Mouse (Mus musculus) midbrain, postnatal 0 days (tissue): ENCODE measurements around the gene Tacc2. TPM values are rescaled to one million over a fixed set of nuclear protein-coding genes. Genes with fewer than 3 reads are reported as not detected.

Experiments used
- ATAC-seq: fragments of 200-750 bp; cut with Nextera tagmentation; 2 replicates; pipeline ENCODE4 v1.8.0; 2017; ENCODE audit warnings: moderate number of reproducible peaks, mild to moderate bottlenecking, moderate TSS enrichment, moderate library complexity; ENCODE audit not compliant: low FRiP score
- DNase-seq: peaks from one replicate; pipeline ENCODE4 v3.0.0-alpha.2; 2015; ENCODE audit warnings: low spot score
- H3K27ac ChIP-seq: fragments of 300-500 bp; sonication (generic); 2 replicates; pipeline ENCODE4 v1.5.1; 2014; ENCODE audit warnings: low read depth, mild to moderate bottlenecking, low read length, mixed read lengths
- H3K27me3 ChIP-seq: fragments of 300-500 bp; sonication (generic); 2 replicates; pipeline ENCODE4 v1.6.1; 2014; ENCODE audit warnings: low read length, control low read depth, mixed read lengths; ENCODE audit not compliant: insufficient read depth
- H3K36me3 ChIP-seq: fragments of 300-500 bp; sonication (generic); 2 replicates; pipeline ENCODE4 v1.6.1; 2014; ENCODE audit warnings: low read length, control low read depth, mixed read lengths; ENCODE audit not compliant: insufficient read depth
- H3K4me1 ChIP-seq: fragments of 300-500 bp; sonication (generic); 2 replicates; pipeline ENCODE4 v1.6.1; 2014; ENCODE audit warnings: mild to moderate bottlenecking, control low read depth, antibody characterized with exemption, low read length, mixed read lengths; ENCODE audit not compliant: insufficient read depth
- H3K4me2 ChIP-seq: fragments of 300-500 bp; sonication (generic); 2 replicates; pipeline ENCODE4 v1.6.1; 2014; ENCODE audit warnings: low read depth, mild to moderate bottlenecking, low read length, mixed read lengths; ENCODE audit not compliant: poor library complexity, severe bottlenecking
- H3K4me3 ChIP-seq: fragments of 300-500 bp; sonication (generic); 2 replicates; pipeline ENCODE4 v1.5.1; 2014; ENCODE audit warnings: low read depth, mild to moderate bottlenecking, low read length, moderate library complexity
- H3K9ac ChIP-seq: fragments of 300-500 bp; sonication (generic); replicated peaks from 2 replicates; pipeline ENCODE4 v1.6.1; 2014; ENCODE audit warnings: mild to moderate bottlenecking, low read length, moderate library complexity, mixed read lengths; ENCODE audit not compliant: poor library complexity, severe bottlenecking
- H3K9me3 ChIP-seq: fragments of 300-500 bp; sonication (generic); 2 replicates; pipeline ENCODE4 v1.6.1; 2016; ENCODE audit warnings: low read length, control low read depth
- CTCF ChIP-seq: IDR thresholded peaks from 2 replicates; pipeline ENCODE4 v1.5.1; 2016; ENCODE audit warnings: antibody characterized with exemption, mild to moderate bottlenecking
- WGBS: fragments of 180-500 bp; shearing (Covaris S2); extraction: QIAGEN DNeasy Blood & Tissue Kit; methylation state at CpG from one replicate; pipeline ENCODE4 v1.1.7; 2014; 5-methylcytosine and 5-hydroxymethylcytosine counted together
- polyA plus RNA-seq: library from polyadenylated mRNA; unstranded; fragments of >200 nt; fragmentation: Nextera tagmentation; extraction: Ambion mirVana; gene quantifications from 2 replicates; pipeline ENCODE4 v1.2.1, GENCODE M21; 2015
- total RNA-seq: library from RNA; depleted of rRNA; stranded (reverse); fragments of >200 nt; gene quantifications from 2 replicates; pipeline ENCODE4 v1.2.3, GENCODE M21; 2014

Tacc2 gene
- total and polyA plus RNA-seq, 2 experiments from 2014 or later = 54.8 to 55.9 TPM

- Histone ChIP-seq H3K4me2 (no peak overlapping the region), H3K4me1 (no peaks in the 10 kb centered on the region), H3K27me3 (no peaks in the 10 kb centered on the region), H3K36me3 (no peaks in the 10 kb centered on the region), H3K9me3 (no peaks in the 10 kb centered on the region), H3K9ac (no peak overlapping the region), H3K4me3 (no peak overlapping the region), H3K27ac (no peak overlapping the region)
- DNase-seq (no peak), ATAC-seq (no peak)
- no peak for TF ChIP-seq CTCF
- WGBS = 92% methylated on average over 4 of the region's 4 CpGs
Observed at GRCm38 (mm10) chr7:130636902-130637301, 59.7 kb downstream of the Tacc2 start.

- no peak overlapping the region for H3K4me2 ChIP-seq
- no peak overlapping the region for H3K9ac ChIP-seq
- H3K36me3 ChIP-seq = no peaks in the 10 kb centered on the region
- no peaks in the 10 kb centered on the region for H3K4me1 ChIP-seq
- H3K27ac ChIP-seq = no peak overlapping the region
- DNase-seq (no peak), ATAC-seq (no peak)
- H3K27me3 ChIP-seq = no peaks in the 10 kb centered on the region
- H3K9me3 ChIP-seq = no peaks in the 10 kb centered on the region
- no peak for TF ChIP-seq CTCF
- no peak overlapping the region for H3K4me3 ChIP-seq
- 39% methylated on average over 6 of the region's 6 CpGs for WGBS
Observed at GRCm38 (mm10) chr7:130637811-130638210, 60.6 kb downstream of the Tacc2 start.

GRCm38 (mm10) chr7:130640681-130641080 is 63.4 kb downstream of the Tacc2 start:
- Histone ChIP-seq H3K36me3 (no peaks in the 10 kb centered on the region), H3K27ac (no peak overlapping the region), H3K4me2 (no peak overlapping the region), H3K9ac (no peak overlapping the region), H3K4me3 (no peak overlapping the region), H3K4me1 (no peaks in the 10 kb centered on the region), H3K27me3 (no peaks in the 10 kb centered on the region; the same call in 1 of the 2 replicates), H3K9me3 (no peaks in the 10 kb centered on the region)
- no peak for TF ChIP-seq CTCF
- ATAC-seq (no peak), DNase-seq (no peak)
- WGBS = 86% methylated on average over 9 of the region's 9 CpGs

- H3K27me3 ChIP-seq = peaks cover 7% of the 10 kb centered on the region
- peak overlapping the region; percentile 45 for H3K4me3 ChIP-seq
- 22% methylated on average over 15 of the region's 15 CpGs for WGBS
- H3K4me1 ChIP-seq = no peaks in the 10 kb centered on the region; the same call in 1 of the 2 replicates
- no peak for TF ChIP-seq CTCF
- H3K36me3 ChIP-seq = no peaks in the 10 kb centered on the region
- H3K9me3 ChIP-seq = no peaks in the 10 kb centered on the region
- H3K4me2 ChIP-seq = peak overlapping the region; percentile 96
- no peak overlapping the region for H3K9ac ChIP-seq
- no peak overlapping the region for H3K27ac ChIP-seq
- no peak for ATAC-seq
- DNase-seq = no peak
Observed at GRCm38 (mm10) chr7:130645332-130645993, 68.2 kb downstream of the Tacc2 start.

GRCm38 (mm10) chr7:130645994-130646761 is 68.9 kb downstream of the Tacc2 start:
- peak overlapping the region; percentile 96 for H3K4me2 ChIP-seq
- no peaks in the 10 kb centered on the region; the same call in 1 of the 2 replicates for H3K4me1 ChIP-seq
- H3K27me3 ChIP-seq = peaks cover 7% of the 10 kb centered on the region
- DNase-seq (peak; percentile 20), ATAC-seq (peak; percentile 60)
- no peaks in the 10 kb centered on the region for H3K36me3 ChIP-seq
- H3K27ac ChIP-seq = no peak overlapping the region
- H3K9me3 ChIP-seq = no peaks in the 10 kb centered on the region
- peak overlapping the region; percentile 33 for H3K9ac ChIP-seq
- H3K4me3 ChIP-seq = peak overlapping the region; percentile 45
- under 1% methylated on average over 51 of the region's 55 CpGs for WGBS
- peak; percentile 36 for TF ChIP-seq CTCF

DNA sequence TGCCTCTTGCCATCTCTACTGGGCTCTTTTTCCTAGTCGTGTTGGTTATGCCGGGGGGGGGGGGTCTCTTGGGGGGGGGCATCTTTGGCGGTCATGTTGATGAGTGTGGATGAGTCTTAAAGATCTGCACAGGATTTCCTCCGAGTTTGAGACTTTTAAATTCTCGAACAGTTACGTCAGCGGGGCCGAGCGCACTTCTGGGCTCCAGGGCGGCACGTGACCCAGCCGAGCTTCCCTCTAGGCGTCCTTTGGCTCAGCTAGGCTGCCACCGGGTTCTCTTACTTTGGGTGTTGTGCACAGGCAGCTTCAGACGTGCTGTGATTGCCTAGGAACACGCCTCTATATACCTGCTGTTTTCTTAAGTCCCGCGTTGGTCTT is 69.5 kb downstream of the Tacc2 start:
- no peaks in the 10 kb centered on the region for H3K9me3 ChIP-seq
- no peaks in the 10 kb centered on the region; the same call in 1 of the 2 replicates for H3K4me1 ChIP-seq
- no peak overlapping the region for H3K27ac ChIP-seq
- H3K27me3 ChIP-seq = peaks cover 7% of the 10 kb centered on the region
- DNase-seq = peak; percentile 44
- TF ChIP-seq CTCF = no peak
- H3K4me2 ChIP-seq = peak overlapping the region; percentile 96
- 2% methylated on average over 18 of the region's 18 CpGs for WGBS
- peak overlapping the region; percentile 45 for H3K4me3 ChIP-seq
- peak overlapping the region; percentile 33 for H3K9ac ChIP-seq
- H3K36me3 ChIP-seq = no peaks in the 10 kb centered on the region
- no peak for ATAC-seq
